Mouse (Mus musculus): ENCODE results near the gene Faim2. TPM values are rescaled to one million over a fixed set of nuclear protein-coding genes. Genes with fewer than 3 reads are reported as not detected.

The Faim2 gene
- 0.59 and 0.68 TPM in 2 replicates for polyA plus RNA-seq (2016; fragmentation: Nextera tagmentation; extraction: Ambion mirVana)

GRCm38 (mm10) chr15:99527629-99528353 is at the start of gene Faim2:
Gene Faim2, minus strand, starts transcription at chr15:99528165.
- 21% methylated on average over 25 of the region's 27 CpGs for WGBS
- Histone ChIP-seq H3K4me3 (no peak within 1 kb of the TSS), H3K27me3 (ENCODE audit: insufficient read depth, poor library complexity, severe bottlenecking) (peaks cover 100% of the 10 kb centered on the region), H3K4me1 (peaks cover 13% of the 10 kb centered on the region; the same call in 1 of the 2 replicates), H3K36me3 (no peaks in the 10 kb centered on the region; the same call in 1 of the 2 replicates), H3K9me3 (no peaks in the 10 kb centered on the region), H3K27ac (no peak within 1 kb of the TSS)
- DNase-seq (ENCODE audit: low spot score) = no peak

- Histone ChIP-seq H3K9me3 (no peaks in the 10 kb centered on the region), H3K27me3 (ENCODE audit: insufficient read depth, poor library complexity, severe bottlenecking) (peaks cover 83% of the 10 kb centered on the region), H3K4me1 (peaks cover 8% of the 10 kb centered on the region; the same call in 1 of the 2 replicates), H3K27ac (no peak overlapping the region), H3K4me3 (no peak overlapping the region), H3K36me3 (no peaks in the 10 kb centered on the region)
- 80% methylated on average over 10 of the region's 10 CpGs for WGBS
- no peak for DNase-seq (ENCODE audit: low spot score)
Measured at GRCm38 (mm10) chr15:99569123-99569522, 41.2 kb upstream of the Faim2 start.

GRCm38 (mm10) chr15:99568682-99569081 is 40.7 kb upstream of the Faim2 start:
- Histone ChIP-seq H3K36me3 (no peaks in the 10 kb centered on the region), H3K4me1 (peaks cover 11% of the 10 kb centered on the region; the same call in 1 of the 2 replicates), H3K27ac (no peak overlapping the region), H3K27me3 (ENCODE audit: insufficient read depth, poor library complexity, severe bottlenecking) (peaks cover 83% of the 10 kb centered on the region), H3K9me3 (no peaks in the 10 kb centered on the region), H3K4me3 (no peak overlapping the region)
- WGBS = 71% methylated on average over 6 of the region's 6 CpGs
- DNase-seq (ENCODE audit: low spot score) = no peak

- Histone ChIP-seq H3K27ac (no peak overlapping the region), H3K36me3 (no peaks in the 10 kb centered on the region), H3K9me3 (no peaks in the 10 kb centered on the region), H3K4me1 (peaks cover 11% of the 10 kb centered on the region; the same call in 1 of the 2 replicates), H3K4me3 (no peak overlapping the region), H3K27me3 (ENCODE audit: insufficient read depth, poor library complexity, severe bottlenecking) (peaks cover 86% of the 10 kb centered on the region)
- no peak for DNase-seq (ENCODE audit: low spot score)
- WGBS = 78% methylated on average over 4 of the region's 4 CpGs
Measured at GRCm38 (mm10) chr15:99567371-99567770, 39.4 kb upstream of the Faim2 start.

- Histone ChIP-seq H3K4me1 (peaks cover 11% of the 10 kb centered on the region; the same call in 1 of the 2 replicates), H3K27me3 (ENCODE audit: insufficient read depth, poor library complexity, severe bottlenecking) (peaks cover 71% of the 10 kb centered on the region), H3K36me3 (no peaks in the 10 kb centered on the region), H3K9me3 (no peaks in the 10 kb centered on the region), H3K27ac (no peak overlapping the region), H3K4me3 (no peak overlapping the region)
- DNase-seq (ENCODE audit: low spot score) = no peak
- WGBS = 77% methylated on average over 10 of the region's 10 CpGs
Measured at GRCm38 (mm10) chr15:99560246-99560645, 32.3 kb upstream of the Faim2 start.

GRCm38 (mm10) chr15:99558947-99559346 is 31.0 kb upstream of the Faim2 start:
- Histone ChIP-seq H3K4me3 (no peak overlapping the region), H3K27ac (no peak overlapping the region), H3K36me3 (no peaks in the 10 kb centered on the region), H3K9me3 (no peaks in the 10 kb centered on the region), H3K4me1 (0 out of 2 replicates have a peak, but pooled peaks cover 2% of the 10 kb centered on the region), H3K27me3 (ENCODE audit: insufficient read depth, poor library complexity, severe bottlenecking) (peaks cover 71% of the 10 kb centered on the region)
- WGBS = 81% methylated on average over 1 of the region's 1 CpGs
- DNase-seq (ENCODE audit: low spot score) = no peak

GRCm38 (mm10) chr15:99553767-99554166 is 25.8 kb upstream of the Faim2 start:
- WGBS = 52% methylated on average over 6 of the region's 6 CpGs
- Histone ChIP-seq H3K27ac (no peak overlapping the region), H3K9me3 (no peaks in the 10 kb centered on the region), H3K27me3 (ENCODE audit: insufficient read depth, poor library complexity, severe bottlenecking) (peaks cover 56% of the 10 kb centered on the region), H3K4me1 (peaks cover 5% of the 10 kb centered on the region), H3K4me3 (no peak overlapping the region), H3K36me3 (no peaks in the 10 kb centered on the region)
- no peak for DNase-seq (ENCODE audit: low spot score)

- 49% methylated on average over 2 of the region's 2 CpGs for WGBS
- Histone ChIP-seq H3K9me3 (no peaks in the 10 kb centered on the region), H3K4me1 (peaks cover 5% of the 10 kb centered on the region), H3K36me3 (no peaks in the 10 kb centered on the region), H3K27me3 (ENCODE audit: insufficient read depth, poor library complexity, severe bottlenecking) (peaks cover 66% of the 10 kb centered on the region), H3K4me3 (no peak overlapping the region), H3K27ac (no peak overlapping the region)
- no peak for DNase-seq (ENCODE audit: low spot score)
Measured at GRCm38 (mm10) chr15:99549901-99550300, 21.9 kb upstream of the Faim2 start.

- Histone ChIP-seq H3K27ac (no peak overlapping the region), H3K9me3 (no peaks in the 10 kb centered on the region), H3K4me1 (peaks cover 5% of the 10 kb centered on the region), H3K4me3 (no peak overlapping the region), H3K27me3 (ENCODE audit: insufficient read depth, poor library complexity, severe bottlenecking) (peaks cover 75% of the 10 kb centered on the region), H3K36me3 (no peaks in the 10 kb centered on the region)
- DNase-seq (ENCODE audit: low spot score) = no peak
- 80% methylated on average over 6 of the region's 6 CpGs for WGBS
Measured at GRCm38 (mm10) chr15:99547732-99548131, 19.8 kb upstream of the Faim2 start.

GRCm38 (mm10) chr15:99546596-99546995 is 18.6 kb upstream of the Faim2 start:
- Histone ChIP-seq H3K4me3 (no peak overlapping the region), H3K4me1 (peaks cover 5% of the 10 kb centered on the region), H3K27me3 (ENCODE audit: insufficient read depth, poor library complexity, severe bottlenecking) (peaks cover 86% of the 10 kb centered on the region), H3K36me3 (no peaks in the 10 kb centered on the region), H3K9me3 (no peaks in the 10 kb centered on the region), H3K27ac (no peak overlapping the region)
- WGBS = 77% methylated on average over 11 of the region's 11 CpGs
- DNase-seq (ENCODE audit: low spot score) = no peak

GRCm38 (mm10) chr15:99544047-99544446 is 16.1 kb upstream of the Faim2 start:
- Histone ChIP-seq H3K9me3 (no peaks in the 10 kb centered on the region), H3K4me1 (no peaks in the 10 kb centered on the region), H3K36me3 (no peaks in the 10 kb centered on the region), H3K27ac (no peak overlapping the region), H3K27me3 (ENCODE audit: insufficient read depth, poor library complexity, severe bottlenecking) (peaks cover 89% of the 10 kb centered on the region), H3K4me3 (no peak overlapping the region)
- DNase-seq (ENCODE audit: low spot score) = no peak
- WGBS = 49% methylated on average over 7 of the region's 7 CpGs

GRCm38 (mm10) chr15:99539891-99540290 is 11.9 kb upstream of the Faim2 start:
- peaks cover 8% of the 10 kb centered on the region for H3K4me1 ChIP-seq
- no peaks in the 10 kb centered on the region for H3K36me3 ChIP-seq
- H3K27me3 ChIP-seq (ENCODE audit: insufficient read depth, poor library complexity, severe bottlenecking) = peaks cover 97% of the 10 kb centered on the region
- H3K9me3 ChIP-seq = no peaks in the 10 kb centered on the region
- DNase-seq (ENCODE audit: low spot score) = no peak
- no peak overlapping the region for H3K4me3 ChIP-seq
- H3K27ac ChIP-seq = no peak overlapping the region
- 60% methylated on average over 8 of the region's 8 CpGs for WGBS

GRCm38 (mm10) chr15:99536889-99537862 is 9.2 kb upstream of the Faim2 start:
- 50% methylated on average over 11 of the region's 11 CpGs for WGBS
- no peak overlapping the region for H3K27ac ChIP-seq
- DNase-seq (ENCODE audit: low spot score) = no peak
- no peak overlapping the region for H3K4me3 ChIP-seq
- H3K9me3 ChIP-seq = no peaks in the 10 kb centered on the region
- no peaks in the 10 kb centered on the region for H3K36me3 ChIP-seq
- peaks cover 97% of the 10 kb centered on the region for H3K27me3 ChIP-seq (ENCODE audit: insufficient read depth, poor library complexity, severe bottlenecking)
- H3K4me1 ChIP-seq = peaks cover 8% of the 10 kb centered on the region

Data from heart, embryonic 10.5 days (tissue).